Mouse (Mus musculus) large intestine, adult 2 months (tissue): Measurements from ENCODE around the gene Krt4. TPM values are rescaled to one million over a fixed set of nuclear protein-coding genes. Genes with fewer than 3 reads are reported as not detected.

Experiments used
- DNase-seq: peaks from one replicate; pipeline ENCODE4 v3.0.0-alpha.2; 2012; ENCODE audit warnings: low read depth, low spot score
- WGBS: fragments of 180-500 bp; shearing (Covaris S2); methylation state at CpG from one replicate; pipeline ENCODE4 v1.1.7; 2018; 5-methylcytosine and 5-hydroxymethylcytosine counted together
- polyA plus RNA-seq: library from polyadenylated mRNA; depleted of rRNA; stranded (reverse); fragments of >200 nt; gene quantifications from 2 replicates; pipeline ENCODE4 v1.2.3, GENCODE M21; 2012; rRNA removed

The Krt4 gene
- 0.11 and 0.21 TPM in 2 replicates for polyA plus RNA-seq

- WGBS, result 32% methylated on average over 11 of the region's 11 CpGs
- no peak for DNase-seq
Measured at GRCm38 (mm10) chr15:101924635-101925034, at the start of gene Krt4. Gene Krt4 (minus strand): TSS chr15:101924735.

GRCm38 (mm10) chr15:101973414-101974077 lies 49.0 kb upstream of the Krt4 start:
- 14% methylated on average over 15 of the region's 15 CpGs for WGBS
- DNase-seq, result no peak

- no peak for DNase-seq
- 21% methylated on average over 3 of the region's 6 CpGs for WGBS
Measured at GRCm38 (mm10) chr15:101970536-101970935, 46.0 kb upstream of the Krt4 start.

- DNase-seq, result no peak
- 28% methylated on average over 8 of the region's 8 CpGs for WGBS
Measured at GRCm38 (mm10) chr15:101966808-101967207, 42.3 kb upstream of the Krt4 start.

GRCm38 (mm10) chr15:101958891-101959290 lies 34.4 kb upstream of the Krt4 start:
- no peak for DNase-seq
- 94% methylated on average over 3 of the region's 3 CpGs for WGBS

- DNase-seq, result no peak
- WGBS, result 91% methylated on average over 9 of the region's 9 CpGs
Measured at GRCm38 (mm10) chr15:101954187-101954586, 29.7 kb upstream of the Krt4 start, which contains the start of gene Krt78. Gene Krt78 (minus strand): TSS chr15:101954287.

GRCm38 (mm10) chr15:101952733-101953474 lies 28.4 kb upstream of the Krt4 start:
- DNase-seq, result no peak
- 45% methylated on average over 7 of the region's 7 CpGs for WGBS

GRCm38 (mm10) chr15:101945430-101945829 lies 20.9 kb upstream of the Krt4 start:
- no peak for DNase-seq
- 88% methylated on average over 1 of the region's 1 CpGs for WGBS

GRCm38 (mm10) chr15:101941948-101942347 lies 17.4 kb upstream of the Krt4 start:
- DNase-seq, result no peak
- 69% methylated on average over 8 of the region's 8 CpGs for WGBS

- 72% methylated on average over 6 of the region's 6 CpGs for WGBS
- DNase-seq, result no peak
Measured at GRCm38 (mm10) chr15:101940274-101940829, 15.8 kb upstream of the Krt4 start, which contains the start of gene Krt79. Gene Krt79 (minus strand): TSS chr15:101940324.

- 39% methylated on average over 9 of the region's 9 CpGs for WGBS
- no peak for DNase-seq
Measured at GRCm38 (mm10) chr15:101938600-101939308, 14.2 kb upstream of the Krt4 start.

- WGBS, result 36% methylated on average over 6 of the region's 6 CpGs
- no peak for DNase-seq
Measured at GRCm38 (mm10) chr15:101933024-101933423, 8.5 kb upstream of the Krt4 start.

GRCm38 (mm10) chr15:101929666-101930065 lies 5.1 kb upstream of the Krt4 start:
- DNase-seq, result no peak
- 3% methylated on average over 17 of the region's 17 CpGs for WGBS

GRCm38 (mm10) chr15:101929087-101929486 lies 4.6 kb upstream of the Krt4 start:
- WGBS, result 16% methylated on average over 9 of the region's 9 CpGs
- no peak for DNase-seq

GRCm38 (mm10) chr15:101927340-101928080 lies 3.0 kb upstream of the Krt4 start:
- 42% methylated on average over 12 of the region's 12 CpGs for WGBS
- no peak for DNase-seq

GRCm38 (mm10) chr15:101925041-101925440 lies 506 bp upstream of the Krt4 start:
- DNase-seq, result no peak
- WGBS, result 29% methylated on average over 1 of the region's 1 CpGs

- WGBS, result 95% methylated on average over 2 of the region's 2 CpGs
- no peak for DNase-seq
Measured at GRCm38 (mm10) chr15:101922296-101922695, 2.2 kb downstream of the Krt4 start.

- no peak for DNase-seq
- 62% methylated on average over 2 of the region's 2 CpGs for WGBS
Measured at GRCm38 (mm10) chr15:101916072-101916471, 8.5 kb downstream of the Krt4 start.

- DNase-seq, result no peak
- WGBS, result 85% methylated on average over 5 of the region's 5 CpGs
Measured at GRCm38 (mm10) chr15:101904849-101905248, 19.7 kb downstream of the Krt4 start.
